Mouse (Mus musculus) liver, embryonic 13.5 days (tissue): ENCODE results near the gene Akt2. TPM values are rescaled to one million over a fixed set of nuclear protein-coding genes. Genes with fewer than 3 reads are reported as not detected.
A peak's percentile ranks its signal among the peaks of the same experiment; 100 is the strongest.
"Not testable (repeated sequence)": the region's sequence is repeated elsewhere in the genome, so short reads cannot be mapped to it uniquely, and the experiment has no call there.

ENCODE experiments used
- ATAC-seq: fragments of 200-750 bp; cut with Nextera tagmentation; 2 replicates; pipeline ENCODE4 v1.8.0; 2017; ENCODE audit warnings: low read depth, mild to moderate bottlenecking, moderate number of reproducible peaks, moderate library complexity
- DNase-seq: peaks from one replicate; pipeline ENCODE4 v3.0.0; 2022
- H3K27ac ChIP-seq: fragments of 300-500 bp; sonication (generic); 2 replicates; pipeline ENCODE4 v1.5.1; 2015; ENCODE audit warnings: moderate library complexity, mild to moderate bottlenecking, inconsistent platforms
- H3K27me3 ChIP-seq: fragments of 300-500 bp; sonication (generic); 2 replicates; pipeline ENCODE4 v1.6.1; 2015; ENCODE audit warnings: mild to moderate bottlenecking, inconsistent platforms
- H3K36me3 ChIP-seq: fragments of 300-500 bp; sonication (generic); 2 replicates; pipeline ENCODE4 v1.6.1; 2015; ENCODE audit warnings: mild to moderate bottlenecking, inconsistent platforms
- H3K4me1 ChIP-seq: fragments of 300-500 bp; sonication (generic); replicated peaks from 2 replicates; pipeline ENCODE4 v1.6.1; 2015; ENCODE audit warnings: inconsistent platforms
- H3K4me2 ChIP-seq: fragments of 300-500 bp; sonication (generic); 2 replicates; pipeline ENCODE4 v1.6.1; 2015; ENCODE audit warnings: inconsistent platforms, mild to moderate bottlenecking, moderate library complexity
- H3K4me3 ChIP-seq: fragments of 300-500 bp; sonication (generic); replicated peaks from 2 replicates; pipeline ENCODE4 v1.5.1; 2015; ENCODE audit warnings: mild to moderate bottlenecking, inconsistent platforms
- H3K9ac ChIP-seq: fragments of 300-500 bp; sonication (generic); 2 replicates; pipeline ENCODE4 v1.6.1; 2015; ENCODE audit warnings: mild to moderate bottlenecking, inconsistent platforms
- H3K9me3 ChIP-seq: fragments of 300-500 bp; sonication (generic); replicated peaks from 2 replicates; pipeline ENCODE4 v1.6.1; 2016; ENCODE audit warnings: inconsistent platforms
- WGBS: fragments of 180-500 bp; shearing (Covaris S2); methylation state at CpG from one replicate; pipeline ENCODE4 v1.1.7; 2015; ENCODE audit not compliant: insufficient replicate concordance; 5-methylcytosine and 5-hydroxymethylcytosine counted together
- polyA plus RNA-seq: library from polyadenylated mRNA; unstranded; fragments of >200 nt; fragmentation: Nextera tagmentation; extraction: Ambion mirVana; gene quantifications from 2 replicates; pipeline ENCODE4 v1.2.1, GENCODE M21; 2015

Akt2 gene
- polyA plus RNA-seq, 1 experiment from 2014 or later, result 29.6 TPM

DNA sequence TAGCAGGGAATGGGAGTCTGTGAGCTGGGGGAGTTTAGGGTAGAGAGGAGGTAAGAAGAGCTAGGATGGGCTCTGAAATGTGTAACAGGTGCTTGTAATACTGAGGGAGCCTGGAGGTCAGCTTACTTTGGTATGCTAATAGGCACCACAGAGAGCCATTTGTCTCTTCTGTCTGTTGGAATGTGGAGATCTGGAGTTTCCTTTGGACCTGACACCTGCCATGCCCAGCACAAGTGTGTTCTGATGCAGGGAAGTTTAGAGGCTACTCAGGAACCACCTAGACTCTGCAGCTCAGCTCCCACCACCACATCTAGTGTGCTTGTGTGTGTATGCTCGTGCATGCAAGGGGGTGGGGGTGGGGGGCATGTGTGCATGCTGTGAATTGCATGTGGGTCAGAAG is 30.9 kb downstream of the Akt2 start:
- H3K27ac ChIP-seq, result no peak overlapping the region
- no peak overlapping the region for H3K4me3 ChIP-seq
- peaks cover 96% of the 10 kb centered on the region for H3K36me3 ChIP-seq
- no peak overlapping the region for H3K4me2 ChIP-seq
- no peaks in the 10 kb centered on the region for H3K4me1 ChIP-seq
- no peaks in the 10 kb centered on the region for H3K27me3 ChIP-seq
- H3K9me3 ChIP-seq, result no peaks in the 10 kb centered on the region
- H3K9ac ChIP-seq, result no peak overlapping the region
- WGBS, result 65% methylated on average over 1 of the region's 1 CpGs
- DNase-seq (no peak), ATAC-seq (no peak)

DNA sequence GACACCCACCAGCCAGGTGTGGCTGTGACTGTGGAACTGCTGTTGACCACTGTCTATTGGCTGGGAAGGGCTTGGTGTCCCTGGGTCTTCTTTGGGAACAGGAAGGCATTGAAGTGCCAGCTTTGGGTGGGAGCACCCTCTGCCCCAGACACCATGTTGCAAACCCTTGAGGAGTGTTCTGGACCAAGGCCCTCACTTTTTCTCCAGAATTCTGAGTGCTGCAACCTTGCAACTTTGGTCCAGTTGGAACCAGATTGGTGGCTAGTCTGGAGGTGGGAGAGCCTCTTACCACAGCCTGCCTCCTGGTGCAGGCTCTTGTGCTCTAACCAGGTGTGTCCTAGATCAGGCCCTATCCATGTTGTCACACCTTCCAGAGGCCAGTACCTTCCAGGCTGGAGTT is 33.6 kb downstream of the Akt2 start:
- no peak overlapping the region for H3K4me2 ChIP-seq
- H3K9me3 ChIP-seq, result no peaks in the 10 kb centered on the region
- ATAC-seq (no peak), DNase-seq (no peak)
- no peak overlapping the region for H3K4me3 ChIP-seq
- peaks cover 96% of the 10 kb centered on the region for H3K36me3 ChIP-seq
- no peaks in the 10 kb centered on the region for H3K27me3 ChIP-seq
- H3K9ac ChIP-seq, result no peak overlapping the region
- H3K4me1 ChIP-seq, result no peaks in the 10 kb centered on the region
- H3K27ac ChIP-seq, result no peak overlapping the region

DNA sequence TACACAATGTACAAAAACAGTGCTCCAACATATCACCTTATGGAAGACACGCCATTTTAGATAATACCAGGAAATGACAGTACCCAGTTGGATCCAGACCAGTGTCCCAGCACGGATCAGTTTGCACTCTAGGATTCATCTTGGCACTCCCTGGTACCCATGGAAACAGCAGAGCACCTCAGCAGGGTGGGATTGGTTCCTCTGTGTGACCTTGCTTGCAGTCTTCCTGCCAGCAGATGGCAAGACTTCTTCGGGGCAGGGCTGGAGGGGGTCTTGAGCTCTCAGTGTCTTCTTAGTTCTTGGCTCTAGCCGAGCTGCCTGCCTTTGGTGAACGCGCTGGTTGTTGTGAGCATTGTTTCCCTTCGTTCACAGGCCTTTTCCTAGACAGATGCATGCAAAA is 36.4 kb downstream of the Akt2 start:
- no peaks in the 10 kb centered on the region for H3K27me3 ChIP-seq
- ATAC-seq (no peak), DNase-seq (no peak)
- H3K4me3 ChIP-seq, result no peak overlapping the region
- H3K4me2 ChIP-seq, result no peak overlapping the region
- no peaks in the 10 kb centered on the region for H3K9me3 ChIP-seq
- 78% methylated on average over 7 of the region's 7 CpGs for WGBS
- no peaks in the 10 kb centered on the region for H3K4me1 ChIP-seq
- H3K9ac ChIP-seq, result no peak overlapping the region
- peaks cover 91% of the 10 kb centered on the region for H3K36me3 ChIP-seq
- no peak overlapping the region for H3K27ac ChIP-seq

DNA sequence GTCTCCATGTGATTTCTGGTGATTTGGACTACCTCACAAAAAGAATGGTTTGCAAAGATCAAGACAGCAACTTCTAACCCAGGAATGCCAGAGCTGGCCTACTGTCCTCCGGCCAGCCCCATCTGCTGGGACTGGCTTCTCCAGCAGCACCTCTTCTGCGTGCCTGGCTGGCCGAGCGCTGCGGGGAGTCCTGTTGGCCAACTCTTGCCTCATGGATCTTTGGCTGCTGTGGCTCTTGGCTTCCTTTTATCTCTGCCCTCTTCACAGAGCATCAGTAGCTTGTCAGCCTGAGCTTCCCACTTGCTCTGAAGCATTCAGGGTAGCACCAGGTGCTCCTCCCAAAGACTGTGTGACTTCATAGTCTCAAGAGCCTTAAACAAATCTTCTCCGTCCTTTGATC is 36.8 kb downstream of the Akt2 start:
- H3K27ac ChIP-seq, result no peak overlapping the region
- H3K4me1 ChIP-seq, result no peaks in the 10 kb centered on the region
- H3K36me3 ChIP-seq, result peaks cover 91% of the 10 kb centered on the region
- WGBS, result 87% methylated on average over 6 of the region's 6 CpGs
- no peaks in the 10 kb centered on the region for H3K9me3 ChIP-seq
- no peak overlapping the region for H3K4me2 ChIP-seq
- H3K9ac ChIP-seq, result no peak overlapping the region
- H3K27me3 ChIP-seq, result no peaks in the 10 kb centered on the region
- ATAC-seq, result no peak
- H3K4me3 ChIP-seq, result no peak overlapping the region
- no peak for DNase-seq

DNA sequence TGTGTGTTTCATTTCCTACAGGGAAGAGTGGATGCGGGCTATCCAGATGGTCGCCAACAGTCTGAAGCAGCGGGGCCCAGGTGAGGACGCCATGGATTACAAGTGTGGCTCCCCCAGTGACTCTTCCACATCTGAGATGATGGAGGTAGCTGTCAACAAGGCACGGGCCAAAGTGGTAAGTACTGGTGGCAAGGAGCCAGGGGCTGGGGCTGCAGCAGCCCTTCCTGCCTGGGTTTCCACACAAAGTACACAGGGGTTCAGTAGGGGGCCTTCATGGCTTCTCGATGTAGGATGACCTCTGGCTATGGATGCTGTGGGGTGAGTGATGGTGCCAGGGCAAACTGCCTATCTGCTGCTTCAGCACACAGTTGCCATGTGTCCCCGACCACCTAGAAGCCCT is 37.5 kb downstream of the Akt2 start:
- ATAC-seq, H3K4me3 ChIP-seq, H3K4me1 ChIP-seq, H3K9ac ChIP-seq, H3K27me3 ChIP-seq, H3K4me2 ChIP-seq, H3K9me3 ChIP-seq, DNase-seq, H3K27ac ChIP-seq: not testable (repeated sequence)
- WGBS, result 89% methylated on average over 7 of the region's 7 CpGs
- H3K36me3 ChIP-seq, result peaks cover 90% of the 10 kb centered on the region

DNA sequence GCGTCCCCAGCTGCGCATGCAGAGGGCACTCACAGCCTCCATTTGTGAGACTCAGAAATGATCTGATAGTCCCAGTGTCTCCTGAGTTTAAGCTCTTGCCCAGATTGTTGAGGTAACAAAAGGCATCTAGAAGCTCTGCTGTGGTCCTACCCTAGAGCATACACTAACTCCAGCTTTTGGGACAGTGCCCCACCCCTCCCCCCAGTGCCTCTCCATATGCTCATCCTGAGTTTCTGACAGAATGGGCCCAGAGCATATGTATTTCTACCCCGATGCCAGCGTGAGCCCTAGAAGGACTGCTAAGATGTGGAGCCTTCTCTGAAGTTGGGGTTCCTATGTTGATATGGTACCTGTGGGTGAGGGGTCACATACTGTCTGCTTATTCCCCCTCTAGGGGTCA is 40.1 kb downstream of the Akt2 start:
- H3K27me3 ChIP-seq, result no peaks in the 10 kb centered on the region
- H3K36me3 ChIP-seq, result peaks cover 94% of the 10 kb centered on the region
- DNase-seq (no peak), ATAC-seq (no peak)
- no peak overlapping the region for H3K4me3 ChIP-seq
- no peak overlapping the region for H3K9ac ChIP-seq
- H3K4me2 ChIP-seq, result no peak overlapping the region
- 95% methylated on average over 4 of the region's 4 CpGs for WGBS
- no peak overlapping the region for H3K27ac ChIP-seq
- H3K9me3 ChIP-seq, result no peaks in the 10 kb centered on the region
- H3K4me1 ChIP-seq, result no peaks in the 10 kb centered on the region

DNA sequence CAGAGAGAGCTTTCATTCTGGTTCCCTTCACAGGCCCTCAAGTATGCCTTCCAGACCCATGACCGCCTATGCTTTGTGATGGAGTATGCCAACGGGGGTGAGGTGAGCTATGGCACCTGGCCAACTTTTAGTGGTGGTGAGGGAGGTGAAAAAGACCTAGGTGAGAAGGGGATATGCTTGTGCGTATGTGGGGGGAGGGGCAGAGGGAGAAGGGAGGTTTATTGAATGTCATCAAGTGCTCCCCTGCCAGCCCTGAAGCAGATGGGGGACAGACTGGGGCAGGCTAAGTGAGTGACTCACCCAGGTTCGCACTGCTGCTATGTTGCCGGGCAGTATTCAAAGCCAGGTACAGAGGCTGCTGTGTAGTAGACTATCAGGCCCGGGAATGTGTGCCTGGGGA is 41.8 kb downstream of the Akt2 start:
- no peak overlapping the region for H3K27ac ChIP-seq
- H3K4me1 ChIP-seq, result no peaks in the 10 kb centered on the region
- no peak overlapping the region for H3K4me2 ChIP-seq
- DNase-seq (no peak), ATAC-seq (no peak)
- H3K4me3 ChIP-seq, result no peak overlapping the region
- WGBS, result 85% methylated on average over 6 of the region's 6 CpGs
- H3K9ac ChIP-seq, result no peak overlapping the region
- no peaks in the 10 kb centered on the region for H3K27me3 ChIP-seq
- H3K36me3 ChIP-seq, result peaks cover 93% of the 10 kb centered on the region
- no peaks in the 10 kb centered on the region for H3K9me3 ChIP-seq

DNA sequence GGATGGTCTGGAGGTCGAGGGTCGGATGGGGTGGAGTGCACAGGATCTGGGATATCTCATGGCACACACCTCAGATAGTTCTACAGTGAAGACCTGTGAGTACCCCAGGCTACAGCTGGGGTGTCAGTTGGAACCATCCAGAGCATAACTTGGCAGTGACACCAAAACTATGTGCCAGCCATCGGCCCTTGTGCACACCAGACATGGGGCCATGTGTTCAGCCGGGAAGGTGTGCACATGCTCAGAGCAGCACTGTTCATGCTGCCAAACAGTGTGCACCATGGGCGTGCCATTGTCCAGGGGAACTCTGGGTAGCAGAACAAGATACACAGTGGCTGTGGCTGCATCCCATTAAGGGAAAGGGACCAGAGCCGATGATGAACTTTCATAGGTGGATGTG is 43.3 kb downstream of the Akt2 start:
- WGBS, result 86% methylated on average over 6 of the region's 6 CpGs
- Histone ChIP-seq H3K36me3 (peaks cover 79% of the 10 kb centered on the region), H3K27ac (no peak overlapping the region), H3K9me3 (no peaks in the 10 kb centered on the region), H3K4me3 (no peak overlapping the region), H3K27me3 (no peaks in the 10 kb centered on the region), H3K4me1 (no peaks in the 10 kb centered on the region), H3K9ac (no peak overlapping the region), H3K4me2 (no peak overlapping the region)
- peak; percentile 19; the same call in 1 of the 2 replicates for ATAC-seq
- DNase-seq, result no peak

DNA sequence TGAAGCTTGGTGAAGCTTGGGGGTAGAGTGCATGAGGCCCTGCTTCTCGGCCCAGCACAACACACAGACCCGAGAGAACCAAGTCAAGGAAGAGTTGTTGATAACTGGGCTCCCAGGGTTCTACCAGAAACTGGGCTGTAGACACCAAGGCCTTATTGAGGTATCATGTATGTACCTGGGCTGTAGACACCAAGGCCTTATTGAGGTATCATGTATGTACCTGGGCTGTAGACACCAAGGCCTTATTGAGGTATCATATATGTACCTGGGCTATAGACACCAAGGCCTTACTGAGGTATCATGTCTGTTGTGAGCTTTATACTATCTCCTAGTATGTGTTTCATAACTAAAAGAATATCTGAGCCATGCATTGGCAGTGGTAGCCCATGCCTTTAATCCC is 43.7 kb downstream of the Akt2 start:
- DNase-seq, ATAC-seq: not testable (repeated sequence)
- peaks cover 75% of the 10 kb centered on the region for H3K36me3 ChIP-seq

DNA sequence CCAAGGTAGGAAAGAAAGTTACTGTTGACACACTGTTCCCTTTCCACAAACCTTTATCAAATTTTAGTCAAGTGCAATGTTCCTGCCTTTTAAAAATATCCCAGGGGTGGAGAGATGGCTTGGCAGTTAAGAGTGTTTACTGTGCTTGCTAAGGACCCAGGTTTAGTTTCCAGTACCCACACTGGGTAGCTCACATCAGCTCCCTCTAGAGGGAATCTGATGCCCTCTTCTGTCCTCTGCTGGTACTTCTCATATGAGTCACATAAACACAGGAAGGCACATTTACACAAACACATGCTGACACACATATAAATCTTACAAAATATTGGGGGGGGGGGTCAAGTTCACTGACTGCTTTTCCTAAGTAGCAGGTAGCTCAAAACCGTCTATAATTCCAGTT is 53.1 kb downstream of the Akt2 start:
- no peak overlapping the region for H3K4me2 ChIP-seq
- no peak overlapping the region for H3K9ac ChIP-seq
- no peak overlapping the region for H3K4me3 ChIP-seq
- ATAC-seq (no peak), DNase-seq (no peak)
- 38% methylated on average over 1 of the region's 1 CpGs for WGBS
- no peak overlapping the region for H3K27ac ChIP-seq
- no peaks in the 10 kb centered on the region for H3K36me3 ChIP-seq
- H3K27me3 ChIP-seq, result no peaks in the 10 kb centered on the region
- H3K9me3 ChIP-seq, result no peaks in the 10 kb centered on the region
- H3K4me1 ChIP-seq, result no peaks in the 10 kb centered on the region

More for the DNA sequence above, 43.7 kb downstream of the Akt2 start:
- H3K9me3 ChIP-seq, H3K4me1 ChIP-seq, H3K9ac ChIP-seq, H3K27me3 ChIP-seq, H3K4me2 ChIP-seq, H3K27ac ChIP-seq, H3K4me3 ChIP-seq: not testable (repeated sequence)
- 78% methylated on average over 2 of the region's 2 CpGs for WGBS

DNA sequence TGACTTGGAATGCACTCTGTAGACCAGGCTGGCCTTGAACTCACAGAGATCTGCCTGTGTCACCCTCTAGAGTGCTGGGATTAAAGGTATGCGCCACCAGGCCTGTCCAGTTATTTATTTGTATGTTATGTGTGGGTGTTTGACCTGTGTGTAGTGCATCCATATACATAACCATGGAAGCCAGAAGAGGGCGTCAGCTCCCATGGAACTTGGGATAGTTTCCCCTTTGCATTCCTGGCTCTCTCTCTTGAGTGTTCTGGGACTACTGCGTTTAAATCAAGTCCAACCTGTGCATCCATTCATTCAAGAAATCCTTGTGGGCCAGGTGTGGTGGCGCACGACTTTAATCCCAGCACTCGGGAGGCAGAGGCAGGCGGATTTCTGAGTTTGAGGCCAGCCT is 55.2 kb downstream of the Akt2 start:
- no peaks in the 10 kb centered on the region for H3K9me3 ChIP-seq
- no peak overlapping the region for H3K9ac ChIP-seq
- H3K27ac ChIP-seq, result no peak overlapping the region
- H3K4me2 ChIP-seq, result no peak overlapping the region
- no peaks in the 10 kb centered on the region for H3K4me1 ChIP-seq
- H3K27me3 ChIP-seq, result peaks cover 4% of the 10 kb centered on the region
- no peaks in the 10 kb centered on the region for H3K36me3 ChIP-seq
- ATAC-seq (no peak), DNase-seq (no peak)
- WGBS, result 69% methylated on average over 7 of the region's 7 CpGs
- no peak overlapping the region for H3K4me3 ChIP-seq

DNA sequence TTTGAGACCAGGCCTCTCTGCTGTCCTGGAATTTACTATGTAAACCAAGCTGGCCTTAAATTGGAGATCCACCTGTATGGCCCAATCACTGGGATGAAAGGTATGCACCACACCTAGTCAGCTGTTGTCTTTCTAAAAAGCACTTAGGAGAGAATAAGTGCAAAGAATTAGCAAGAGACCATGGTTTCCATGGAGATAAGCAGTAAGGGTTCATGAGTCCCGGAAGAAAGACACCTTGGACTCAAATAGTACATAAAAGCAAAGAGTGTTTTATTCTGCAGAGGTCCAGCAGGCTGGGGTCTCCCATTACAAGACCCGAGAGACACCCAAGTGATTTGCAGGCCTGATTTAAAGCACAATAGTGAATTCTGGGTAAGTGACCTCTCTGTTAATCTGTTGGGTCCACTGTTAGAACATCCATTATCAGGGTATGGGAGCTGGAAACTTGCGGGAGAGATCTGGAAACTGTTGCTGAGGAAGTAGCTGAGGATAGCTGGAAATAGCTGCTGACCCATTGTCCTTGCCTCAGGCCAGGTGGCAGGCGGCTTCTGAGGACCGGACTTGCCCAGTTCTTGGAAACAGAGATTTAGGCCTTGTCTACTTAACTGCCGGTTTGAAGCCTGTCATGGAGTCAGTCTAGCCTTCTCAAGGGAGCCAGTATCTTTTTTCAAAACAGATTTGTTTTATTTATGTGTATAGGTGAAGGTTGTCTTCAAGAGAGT is 56.1 kb downstream of the Akt2 start:
- Histone ChIP-seq H3K4me1 (no peaks in the 10 kb centered on the region), H3K27me3 (peaks cover 13% of the 10 kb centered on the region), H3K4me3 (no peak overlapping the region), H3K9me3 (no peaks in the 10 kb centered on the region), H3K36me3 (no peaks in the 10 kb centered on the region), H3K9ac (no peak overlapping the region), H3K4me2 (no peak overlapping the region), H3K27ac (no peak overlapping the region)
- 73% methylated on average over 6 of the region's 6 CpGs for WGBS
- DNase-seq (no peak), ATAC-seq (no peak)
